Mouse (Mus musculus) gastrocnemius, postnatal 4 days (tissue): ENCODE results near the gene Tkt. TPM values are rescaled to one million over a fixed set of nuclear protein-coding genes. Genes with fewer than 3 reads are reported as not detected.
"Not testable (repeated sequence)": the region's sequence is repeated elsewhere in the genome, so short reads cannot be mapped to it uniquely, and the experiment has no call there.

Experiments
- DNase-seq, 2 experiments: peaks; one replicate each; pipeline ENCODE4 v3.0.0; 2021 to 2022; ENCODE audit warnings: low spot score in 2 of 2, mixed read lengths in 2 of 2
- long read RNA-seq, 2 experiments: library from polyadenylated mRNA; stranded (forward); transcript quantifications; one replicate each; pipeline ENCODE4 v2.0.0; 2021
- total RNA-seq, 2 experiments: library from RNA; stranded (reverse); gene quantifications; 2 replicates each; pipeline ENCODE4 v1.2.3; 2021

Gene Tkt
- total RNA-seq, result 10 to 100 TPM; 53.7 to 62.8 TPM
- long read RNA-seq, experiment 1, transcript Tkt-201 (14 exons, 3,223 nt), result major isoform, 11 of 13 reads
- long read RNA-seq, experiment 1, partial matches to known transcripts, result 0 of 13 reads
- long read RNA-seq, experiment 1, other reads (novel, unspliced or antisense), result 2 of 13 reads
- long read RNA-seq, experiment 2, transcript Tkt-201 (14 exons, 3,223 nt), result major isoform, 12 of 18 reads
- long read RNA-seq, experiment 2, partial matches to known transcripts, result 3 of 18 reads
- long read RNA-seq, experiment 2, other reads (novel, unspliced or antisense), result 3 of 18 reads

GRCm38 (mm10) chr14:30548131-30548720, at the start of gene Tkt:
Tkt (plus strand) TSS chr14:30548359.
- peak; percentile 26 to 49 for DNase-seq

- DNase-seq, result no peak
Observed at GRCm38 (mm10) chr14:30504990-30505389, 43.2 kb upstream of the Tkt start.

- no peak for DNase-seq
Observed at GRCm38 (mm10) chr14:30510214-30510763, 37.9 kb upstream of the Tkt start.

GRCm38 (mm10) chr14:30512896-30513295, 35.3 kb upstream of the Tkt start:
- DNase-seq, result no peak

- no peak for DNase-seq
Observed at GRCm38 (mm10) chr14:30515931-30516723, 32.0 kb upstream of the Tkt start.

- no peak for DNase-seq
Observed at GRCm38 (mm10) chr14:30519323-30519722, 28.8 kb upstream of the Tkt start.

- no peak for DNase-seq
Observed at GRCm38 (mm10) chr14:30523356-30523755, 24.8 kb upstream of the Tkt start.

GRCm38 (mm10) chr14:30528392-30528791, 19.8 kb upstream of the Tkt start:
- DNase-seq, result no peak

- no peak for DNase-seq
Observed at GRCm38 (mm10) chr14:30528961-30529360, 19.2 kb upstream of the Tkt start.

GRCm38 (mm10) chr14:30529454-30529853, 18.7 kb upstream of the Tkt start:
- no peak for DNase-seq

- no peak for DNase-seq
Observed at GRCm38 (mm10) chr14:30530726-30531269, 17.4 kb upstream of the Tkt start.

GRCm38 (mm10) chr14:30531431-30531830, 16.7 kb upstream of the Tkt start:
- no peak for DNase-seq

GRCm38 (mm10) chr14:30531896-30532295, 16.3 kb upstream of the Tkt start:
- DNase-seq, result no peak

- no peak for DNase-seq
Observed at GRCm38 (mm10) chr14:30533780-30534450, 14.2 kb upstream of the Tkt start.

GRCm38 (mm10) chr14:30541541-30541940, 6.6 kb upstream of the Tkt start:
- DNase-seq, result peak in 1 of 2 experiments; percentile 50

- DNase-seq, result not testable (repeated sequence)
Observed at GRCm38 (mm10) chr14:30543331-30543730, 4.8 kb upstream of the Tkt start.

- peak; percentile 98 for DNase-seq
Observed at GRCm38 (mm10) chr14:30548965-30549776, 1.0 kb downstream of the Tkt start.

- DNase-seq, result peak in 1 of 2 experiments; percentile 17
Observed at GRCm38 (mm10) chr14:30549777-30550149, 1.6 kb downstream of the Tkt start.

- peak in 1 of 2 experiments; percentile 8 for DNase-seq
Observed at GRCm38 (mm10) chr14:30550232-30551070, 2.3 kb downstream of the Tkt start.
